Mouse (Mus musculus): Measurements from ENCODE around the gene Adgrl3.
A peak's percentile ranks its signal among the peaks of the same experiment; 100 is the strongest.

Gene Adgrl3

DNA sequence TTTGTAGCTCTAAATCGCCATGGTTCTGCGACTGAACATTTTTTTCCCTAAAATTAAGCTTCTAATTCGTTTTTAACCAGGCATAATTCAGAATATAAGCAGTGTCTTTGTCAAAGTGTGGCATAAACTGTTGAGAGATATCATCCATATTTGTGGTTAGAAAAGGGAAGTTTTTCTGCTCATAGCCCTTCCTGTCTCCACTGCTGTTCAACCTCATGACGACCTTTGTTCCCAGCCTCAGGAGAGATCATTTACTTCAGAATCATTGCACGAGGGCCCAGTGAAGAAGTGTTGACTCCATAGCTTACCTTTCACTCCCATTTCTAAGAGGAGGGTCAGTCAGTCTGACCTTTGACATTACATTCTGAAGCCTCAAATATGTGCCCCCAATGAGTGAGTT lies 56.4 kb downstream of the Adgrl3 start:
- DNase-seq (ENCODE audit: low read depth, low spot score): peak; percentile 37

- DNase-seq (ENCODE audit: low read depth, low spot score): peak; percentile 48
Measured at GRCm38 (mm10) chr5:81077031-81077430, 57.1 kb downstream of the Adgrl3 start.

- DNase-seq (ENCODE audit: low read depth, low spot score): no peak
Measured at GRCm38 (mm10) chr5:81077990-81078389, 58.1 kb downstream of the Adgrl3 start.

- DNase-seq (ENCODE audit: low read depth, low spot score): peak; percentile 84
Measured at GRCm38 (mm10) chr5:81083698-81084360, 63.9 kb downstream of the Adgrl3 start.

DNA sequence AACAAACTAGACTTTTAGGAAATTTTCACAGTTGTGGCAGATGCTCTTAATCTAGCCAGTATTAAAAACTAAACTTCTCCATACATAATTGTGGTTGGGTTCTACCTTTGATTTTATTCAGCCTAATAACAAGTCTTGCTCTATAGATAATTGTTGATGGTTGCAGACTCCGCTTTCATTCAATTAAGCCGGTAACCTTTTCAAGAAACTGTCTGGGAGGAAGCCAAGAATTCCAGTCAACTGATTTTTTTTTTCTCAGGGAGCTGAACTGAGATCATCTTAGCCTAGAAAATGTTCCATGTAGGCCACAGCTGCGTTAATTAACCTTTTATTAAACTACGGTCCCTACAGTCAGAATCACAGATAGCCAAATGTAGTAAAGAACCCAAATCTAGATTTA lies 65.2 kb downstream of the Adgrl3 start:
- DNase-seq (ENCODE audit: low read depth, low spot score): peak; percentile 45

- no peak for DNase-seq (ENCODE audit: low read depth, low spot score)
Measured at GRCm38 (mm10) chr5:81088667-81089066, 68.7 kb downstream of the Adgrl3 start.

- DNase-seq (ENCODE audit: low read depth, low spot score): peak; percentile 59
Measured at GRCm38 (mm10) chr5:81094618-81095017, 74.7 kb downstream of the Adgrl3 start.

DNA sequence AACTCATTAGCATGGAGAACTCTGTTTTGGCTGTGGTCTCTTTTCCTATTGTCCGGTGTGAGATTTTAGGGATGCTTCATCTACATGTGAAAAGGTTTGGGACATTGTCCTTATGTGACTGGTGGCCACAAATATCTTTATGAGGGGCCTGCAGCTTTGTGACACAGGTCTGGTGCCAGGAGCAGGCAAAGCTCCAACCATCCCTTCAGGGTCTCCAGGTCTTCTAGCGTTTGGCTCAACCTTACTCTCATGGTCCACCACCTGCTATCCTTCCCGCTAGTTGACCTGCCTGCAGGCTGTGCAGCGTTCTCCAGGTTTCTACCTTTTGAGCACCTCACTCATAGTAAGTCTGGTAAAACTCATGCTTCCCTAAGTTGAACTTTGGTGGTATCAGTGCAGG lies 77.2 kb downstream of the Adgrl3 start:
- DNase-seq (ENCODE audit: low read depth, low spot score): no peak

- peak; percentile 59 for DNase-seq (ENCODE audit: low read depth, low spot score)
Measured at GRCm38 (mm10) chr5:81107431-81107830, 87.5 kb downstream of the Adgrl3 start.

- no peak for DNase-seq (ENCODE audit: low read depth, low spot score)
Measured at GRCm38 (mm10) chr5:81124483-81124882, 104.5 kb downstream of the Adgrl3 start.

GRCm38 (mm10) chr5:81127639-81128038 lies 107.7 kb downstream of the Adgrl3 start:
- DNase-seq (ENCODE audit: low read depth, low spot score): no peak

DNA sequence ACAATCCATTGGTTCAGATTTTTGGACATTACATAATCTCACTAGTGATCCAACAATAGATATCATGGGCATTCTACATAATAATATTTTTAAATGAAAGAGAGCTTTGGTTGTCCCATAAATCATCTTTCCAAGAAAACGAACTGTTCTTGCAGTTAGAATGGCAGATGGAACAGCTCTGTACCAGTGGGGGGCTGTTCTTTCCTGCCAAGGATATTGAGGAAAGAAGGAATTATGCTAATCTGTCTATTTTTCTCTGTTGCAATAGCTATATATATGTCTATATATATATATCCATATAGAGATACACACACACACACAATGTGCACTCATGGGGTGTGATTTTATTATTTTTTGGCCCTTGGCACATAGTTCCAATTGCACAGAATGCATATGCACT lies 116.5 kb downstream of the Adgrl3 start:
- no peak for DNase-seq (ENCODE audit: low read depth, low spot score)

DNA sequence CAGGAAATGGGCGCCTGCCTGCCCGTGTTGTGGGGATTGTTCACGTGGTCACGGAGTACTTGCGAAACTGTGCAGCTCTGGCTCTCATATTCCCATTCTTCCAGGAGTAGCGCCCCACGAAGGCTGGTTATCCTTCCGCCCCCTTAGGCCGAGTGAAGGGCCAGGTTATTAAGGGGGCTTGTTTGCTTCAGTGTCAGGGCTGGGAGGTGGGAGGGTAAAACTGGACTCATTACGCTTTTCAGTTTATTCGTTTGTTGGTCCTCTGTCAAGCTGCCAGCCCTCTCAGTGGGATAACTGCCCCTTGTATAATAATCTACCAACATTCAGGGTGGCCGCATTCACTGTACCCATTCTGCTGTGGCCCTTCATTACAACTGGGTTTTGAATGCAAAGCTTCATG lies 135.9 kb downstream of the Adgrl3 start:
- DNase-seq (ENCODE audit: low read depth, low spot score): no peak

GRCm38 (mm10) chr5:81156281-81156680 lies 136.3 kb downstream of the Adgrl3 start:
- DNase-seq (ENCODE audit: low read depth, low spot score): no peak

DNA sequence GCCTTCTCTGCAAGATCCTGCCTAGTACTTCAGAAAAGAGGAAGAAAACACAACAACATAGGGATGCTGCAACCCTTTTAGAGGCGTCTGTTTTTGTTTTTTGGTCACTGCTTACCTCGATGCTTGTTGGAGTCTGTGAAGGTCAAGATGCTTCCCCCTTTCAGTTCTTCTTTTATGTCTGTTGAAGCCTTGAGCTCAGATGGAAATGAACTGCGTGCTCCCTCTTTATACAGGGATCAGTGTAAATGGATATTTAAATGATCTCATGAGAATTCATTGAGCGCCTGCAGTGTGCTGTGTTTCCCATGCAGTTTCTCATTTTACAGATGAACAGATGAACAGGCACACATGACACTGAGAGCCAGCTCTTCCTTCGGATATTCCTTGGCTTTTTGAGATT lies 136.9 kb downstream of the Adgrl3 start:
- no peak for DNase-seq (ENCODE audit: low read depth, low spot score)

DNA sequence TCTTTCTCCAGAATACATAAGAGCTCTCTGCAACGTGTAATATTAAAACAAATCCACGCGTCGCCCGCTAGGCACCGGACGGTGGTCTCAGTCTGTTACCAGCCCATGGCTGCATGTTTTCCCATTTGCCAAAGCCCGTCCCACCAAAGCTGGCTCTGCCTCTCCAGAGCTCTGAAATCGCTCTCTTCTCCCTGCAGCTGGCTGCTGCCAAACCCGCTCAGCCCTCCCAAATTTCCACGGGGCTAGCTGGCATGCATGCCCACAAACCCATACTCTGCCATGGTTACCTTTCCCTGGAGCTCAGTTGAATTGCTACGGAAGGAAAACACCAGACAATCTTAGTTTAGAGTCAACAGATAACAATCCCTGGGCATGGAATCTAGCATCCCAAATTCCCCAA lies 139.1 kb downstream of the Adgrl3 start:
- DNase-seq (ENCODE audit: low read depth, low spot score): no peak

DNA sequence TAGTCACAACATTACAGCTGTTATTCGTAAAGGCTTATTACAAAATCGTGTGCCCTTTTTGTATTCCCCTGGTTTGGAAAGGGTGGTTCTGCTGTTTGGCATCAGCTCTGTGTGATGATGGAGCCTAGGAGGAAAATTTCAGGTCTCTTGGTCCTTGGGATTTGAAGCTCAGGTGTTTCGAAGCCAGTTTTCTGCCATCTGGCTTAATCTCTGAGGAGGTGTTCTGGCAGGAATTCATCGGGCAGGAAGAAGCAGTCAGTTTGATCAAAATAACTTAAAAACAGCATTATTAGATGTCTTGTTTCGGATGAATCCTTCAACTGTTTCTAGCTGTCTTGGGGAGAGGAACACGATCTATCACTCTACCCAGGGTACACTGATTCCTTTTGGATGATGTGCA lies 140.5 kb downstream of the Adgrl3 start:
- DNase-seq (ENCODE audit: low read depth, low spot score): no peak

DNA sequence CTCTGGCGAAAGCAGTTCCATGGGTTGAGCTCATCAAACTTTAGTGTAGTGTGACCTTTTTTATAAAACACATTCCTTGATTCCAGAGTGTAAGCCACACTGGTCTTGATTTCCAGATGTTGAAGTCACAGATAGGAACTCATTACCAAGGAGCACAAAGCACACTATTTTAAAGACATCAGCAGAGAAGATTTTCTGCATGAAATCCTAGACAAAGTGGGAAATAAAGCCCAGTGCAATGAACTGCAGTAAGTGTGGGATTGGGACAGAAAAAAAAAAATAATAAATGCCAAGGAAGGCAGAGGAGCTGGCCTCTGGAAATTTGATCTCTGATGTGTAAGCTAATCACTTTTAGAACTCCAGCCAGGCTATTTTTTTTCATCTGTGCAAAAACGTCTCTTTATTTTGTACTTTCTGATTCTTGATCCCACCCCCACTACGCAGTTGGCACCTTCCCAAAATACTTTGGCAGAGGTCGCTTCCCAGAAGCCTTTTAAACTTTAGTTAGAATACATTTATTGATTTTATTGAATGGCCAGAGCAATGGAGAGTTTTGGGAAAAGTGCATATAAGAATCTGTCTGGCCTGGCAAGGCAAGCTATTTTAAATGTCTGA lies 169.0 kb downstream of the Adgrl3 start:
- DNase-seq (ENCODE audit: low read depth, low spot score): peak; percentile 66

- DNase-seq (ENCODE audit: low read depth, low spot score): no peak
Measured at GRCm38 (mm10) chr5:81200354-81200753, 180.4 kb downstream of the Adgrl3 start.

GRCm38 (mm10) chr5:81201885-81202284 lies 181.9 kb downstream of the Adgrl3 start:
- DNase-seq (ENCODE audit: low read depth, low spot score): no peak

DNA sequence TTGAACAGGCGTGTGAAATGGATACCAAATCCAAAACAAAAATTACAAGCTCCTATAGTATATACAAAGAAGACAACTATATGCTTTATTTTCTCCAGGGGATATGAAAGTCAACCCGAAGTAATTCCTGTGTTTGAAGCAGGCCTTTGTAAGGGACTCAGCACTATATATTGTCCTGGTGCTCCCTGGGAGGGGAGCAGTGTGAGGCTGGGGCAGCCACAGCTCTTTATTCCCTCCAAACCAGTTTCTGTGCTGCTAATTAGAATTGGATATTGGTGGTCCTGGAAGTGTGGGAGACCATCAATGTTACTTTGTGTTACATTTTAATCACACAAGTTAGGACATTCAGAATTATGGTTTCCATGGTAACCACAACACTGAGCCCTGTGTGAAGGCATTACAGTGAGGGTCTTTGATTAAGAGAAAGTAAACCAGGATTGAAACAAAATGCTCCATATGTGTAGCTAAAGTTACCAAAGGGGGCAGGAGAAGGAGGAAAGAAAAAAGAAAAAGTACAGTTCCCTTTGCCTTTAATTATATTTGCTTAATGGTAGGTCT lies 198.6 kb downstream of the Adgrl3 start:
- no peak for DNase-seq (ENCODE audit: low read depth, low spot score)

DNA sequence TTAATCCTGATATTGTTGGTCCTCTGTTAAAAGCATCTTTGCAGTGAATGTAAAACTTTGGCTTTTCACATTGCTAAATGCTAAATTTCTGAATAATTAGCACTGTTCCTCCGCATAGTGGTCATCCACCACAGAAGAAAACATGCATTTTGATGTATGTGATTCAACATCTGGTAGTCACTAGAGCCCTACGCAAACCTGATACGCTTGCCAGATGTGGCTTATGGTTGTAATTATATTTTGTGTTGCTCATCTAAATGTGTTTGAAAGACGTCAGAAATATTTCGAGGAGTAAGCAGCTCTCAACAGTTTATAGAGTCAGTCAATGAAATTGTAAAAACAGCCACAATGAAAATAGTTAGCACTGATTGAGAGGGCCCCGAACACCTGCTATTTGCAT lies 204.5 kb downstream of the Adgrl3 start:
- DNase-seq (ENCODE audit: low read depth, low spot score): peak; percentile 86

DNA sequence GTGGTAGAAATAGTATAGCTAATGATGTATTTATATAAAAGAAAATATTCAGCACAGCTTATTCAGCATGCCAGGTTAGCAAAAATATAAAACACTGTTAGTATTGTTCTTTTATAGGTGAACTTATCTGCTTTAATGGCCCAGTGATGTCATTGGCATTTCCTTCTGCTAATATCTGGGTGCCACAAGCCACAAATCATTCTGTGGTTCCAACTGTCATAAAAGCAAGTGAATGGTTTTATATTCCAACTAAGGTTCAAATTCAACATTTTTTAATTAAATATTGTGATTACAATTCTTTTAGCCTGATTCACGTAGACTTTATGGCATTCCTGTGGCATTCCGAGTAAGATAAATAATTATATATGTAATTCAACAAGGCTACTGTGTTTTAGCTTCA lies 205.5 kb downstream of the Adgrl3 start:
- peak; percentile 77 for DNase-seq (ENCODE audit: low read depth, low spot score)
